Mouse (Mus musculus): ENCODE data around the gene Psmb5. TPM values are rescaled to one million over a fixed set of nuclear protein-coding genes. Genes with fewer than 3 reads are reported as not detected.

Psmb5 gene
- polyA plus RNA-seq, 1 experiment, result 147 TPM

DNA sequence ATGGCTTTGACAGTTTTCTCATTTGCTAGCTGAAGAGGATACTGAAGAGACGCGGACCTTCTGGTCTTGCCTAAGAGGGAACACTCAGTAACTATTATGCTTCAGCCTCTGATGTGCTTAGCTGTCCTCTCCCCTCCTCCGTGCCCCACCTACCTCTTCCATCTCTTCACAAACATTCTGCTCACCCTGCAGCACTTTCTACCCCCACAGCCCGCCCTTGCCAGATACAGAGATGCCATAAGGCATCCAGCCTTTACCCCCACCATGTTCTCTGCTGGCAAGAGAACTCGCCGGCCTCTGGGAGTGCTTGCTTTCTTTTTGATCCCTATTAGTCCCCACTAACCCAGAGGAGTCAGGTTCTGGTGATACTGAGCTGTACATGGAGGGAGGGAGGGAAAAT, 7.2 kb downstream of the Psmb5 start:
- Histone ChIP-seq H3K27ac (ENCODE audit: insufficient read depth, low read length) (no peak overlapping the region), H3K4me1 (ENCODE audit: control insufficient read depth, insufficient read depth, low read length) (no peaks in the 10 kb centered on the region), H3K4me3 (ENCODE audit: insufficient read depth, low read length) (no peak overlapping the region)
- TF ChIP-seq CTCF (IDR thresholded peaks at IDR 0.05; ENCODE audit: borderline replicate concordance, insufficient read depth, low read length), result no peak
- no peak for TF ChIP-seq POLR2A (IDR thresholded peaks at IDR 0.05; ENCODE audit: low read depth, low read length)

DNA sequence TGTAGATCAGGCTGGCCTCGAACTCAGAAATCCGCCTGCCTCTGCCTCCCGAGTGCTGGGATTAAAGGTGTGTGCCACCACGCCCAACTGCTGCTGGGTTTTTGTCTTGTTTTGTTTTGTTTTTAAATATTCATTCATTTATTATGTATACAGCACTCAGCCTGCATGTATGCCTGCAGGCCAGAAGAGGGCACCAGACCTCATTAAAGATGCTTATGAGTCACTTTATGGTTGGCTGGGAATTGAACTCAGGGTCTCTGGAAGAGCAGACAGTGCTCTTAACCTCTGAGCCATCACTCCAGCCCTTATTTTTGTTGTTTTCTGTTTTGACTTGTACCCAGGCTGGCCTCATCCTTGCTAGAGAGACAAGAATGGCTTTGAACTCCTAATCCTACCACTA, 7.9 kb downstream of the Psmb5 start:
- Histone ChIP-seq H3K4me1 (ENCODE audit: control insufficient read depth, insufficient read depth, low read length) (no peaks in the 10 kb centered on the region), H3K4me3 (ENCODE audit: insufficient read depth, low read length) (no peak overlapping the region), H3K27ac (ENCODE audit: insufficient read depth, low read length) (no peak overlapping the region)
- no peak for TF ChIP-seq POLR2A (IDR thresholded peaks at IDR 0.05; ENCODE audit: low read depth, low read length)
- peak; percentile 28; the same call in 1 of the 2 replicates for TF ChIP-seq CTCF (IDR thresholded peaks at IDR 0.05; ENCODE audit: borderline replicate concordance, insufficient read depth, low read length)

DNA sequence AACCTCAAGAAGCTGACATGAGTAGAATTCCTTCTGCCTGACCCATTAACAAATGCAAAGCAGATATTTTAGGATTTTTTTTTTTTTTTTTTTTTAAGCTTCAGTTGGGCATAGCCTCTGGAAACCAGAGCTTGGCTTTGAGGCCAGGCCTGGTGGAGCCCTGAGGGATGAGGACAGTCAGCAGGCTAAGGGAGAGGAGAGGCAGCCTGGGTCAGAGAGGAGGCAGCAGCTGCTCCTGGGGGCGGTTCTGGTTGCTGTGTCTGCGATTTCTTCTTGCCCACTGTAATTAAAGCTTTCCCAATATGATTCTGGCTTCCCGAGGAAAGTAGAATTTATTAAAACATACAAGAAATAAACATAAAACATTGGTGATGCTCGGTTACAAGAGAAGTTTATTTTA, 8.6 kb downstream of the Psmb5 start:
- Histone ChIP-seq H3K27ac (ENCODE audit: insufficient read depth, low read length) (no peak overlapping the region), H3K4me1 (ENCODE audit: control insufficient read depth, insufficient read depth, low read length) (no peaks in the 10 kb centered on the region), H3K4me3 (ENCODE audit: insufficient read depth, low read length) (no peak overlapping the region)
- TF ChIP-seq POLR2A (IDR thresholded peaks at IDR 0.05; ENCODE audit: low read depth, low read length), result no peak
- TF ChIP-seq CTCF (IDR thresholded peaks at IDR 0.05; ENCODE audit: borderline replicate concordance, insufficient read depth, low read length), result no peak

DNA sequence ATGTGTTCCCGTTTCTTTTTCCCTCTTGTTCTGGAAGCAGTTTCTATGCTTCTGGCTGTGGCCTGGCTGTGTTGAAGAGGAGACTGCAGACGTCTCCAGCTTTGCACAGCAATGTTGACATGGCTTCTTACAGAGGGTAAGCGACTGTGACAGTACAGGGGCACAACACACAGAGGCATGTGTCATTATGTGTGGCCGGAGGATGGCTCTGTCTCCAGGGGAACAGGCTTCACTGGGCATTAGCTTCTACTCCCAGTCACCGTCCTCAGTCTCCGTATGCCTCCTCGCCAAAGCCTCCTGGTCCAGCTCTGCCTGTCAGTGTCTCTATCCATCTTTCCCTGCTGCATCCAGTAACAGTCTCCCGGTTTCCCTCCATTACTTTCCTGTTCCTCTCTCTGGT, 10.6 kb downstream of the Psmb5 start:
- TF ChIP-seq CTCF (IDR thresholded peaks at IDR 0.05; ENCODE audit: borderline replicate concordance, insufficient read depth, low read length) (no peak), POLR2A (IDR thresholded peaks at IDR 0.05; ENCODE audit: low read depth, low read length) (no peak)
- H3K4me3 ChIP-seq (ENCODE audit: insufficient read depth, low read length), result no peak overlapping the region
- H3K27ac ChIP-seq (ENCODE audit: insufficient read depth, low read length), result no peak overlapping the region
- H3K4me1 ChIP-seq (ENCODE audit: control insufficient read depth, insufficient read depth, low read length), result no peaks in the 10 kb centered on the region

DNA sequence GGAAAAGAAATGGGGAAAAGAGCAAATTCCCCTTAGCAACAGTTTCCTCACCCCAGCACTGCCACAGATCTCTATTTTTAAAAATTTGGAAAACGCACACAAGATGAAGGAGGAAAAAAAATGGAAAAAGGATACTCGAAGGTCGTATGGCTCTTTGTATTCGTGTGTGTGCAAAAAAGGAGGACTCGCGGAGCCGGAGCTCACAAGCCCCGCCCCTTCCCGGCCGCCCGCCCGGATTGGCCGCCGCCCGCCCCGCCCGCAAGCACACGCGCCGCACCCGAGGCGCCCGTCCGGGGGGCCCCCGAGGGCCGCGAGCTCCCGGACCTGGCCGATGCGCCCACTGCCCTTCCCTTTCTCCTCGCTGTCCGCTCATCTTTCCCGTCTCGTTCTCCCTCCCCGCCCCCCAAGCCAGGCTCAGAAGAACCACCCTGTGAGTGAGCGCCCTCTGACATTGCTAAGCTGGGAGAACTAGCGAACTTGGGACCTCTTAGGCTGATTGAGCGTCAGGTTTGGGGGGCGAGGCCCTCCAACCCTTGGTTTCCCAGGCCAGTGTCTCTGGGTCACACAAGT, 12.0 kb downstream of the Psmb5 start, which contains the start of gene 4931414P19Rik:
Gene 4931414P19Rik, minus strand, starts transcription at position 242 of the 570 bp plus-strand sequence.
- TF ChIP-seq CTCF (IDR thresholded peaks at IDR 0.05; ENCODE audit: borderline replicate concordance, insufficient read depth, low read length), result no peak
- peak; percentile 53 for TF ChIP-seq POLR2A (IDR thresholded peaks at IDR 0.05; ENCODE audit: low read depth, low read length)
- H3K27ac ChIP-seq (ENCODE audit: insufficient read depth, low read length), result peak within 1 kb of the TSS; percentile 31
- no peaks in the 10 kb centered on the region for H3K4me1 ChIP-seq (ENCODE audit: control insufficient read depth, insufficient read depth, low read length)
- peak within 1 kb of the TSS; percentile 51 for H3K4me3 ChIP-seq (ENCODE audit: insufficient read depth, low read length)

DNA sequence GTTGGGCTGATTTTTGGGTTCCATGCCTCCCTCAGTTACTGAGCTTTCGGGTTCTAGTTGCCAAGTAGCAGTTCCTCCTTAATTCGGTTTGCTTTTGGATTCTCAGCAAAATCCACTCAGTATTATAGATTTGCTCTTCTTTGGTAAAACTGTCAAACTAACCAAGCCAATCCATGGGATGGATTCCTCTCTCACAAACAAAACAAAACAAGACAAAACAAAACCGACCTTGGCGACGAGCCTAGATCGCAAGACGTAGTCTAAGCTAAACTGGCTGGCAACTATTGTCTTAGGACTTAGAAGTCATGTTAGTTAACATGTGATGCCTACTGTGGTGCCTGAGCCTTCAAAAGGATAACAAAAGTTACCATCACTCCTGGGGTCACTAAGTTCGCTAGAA, 14.1 kb downstream of the Psmb5 start:
- TF ChIP-seq POLR2A (IDR thresholded peaks at IDR 0.05; ENCODE audit: low read depth, low read length), result no peak
- no peak for TF ChIP-seq CTCF (IDR thresholded peaks at IDR 0.05; ENCODE audit: borderline replicate concordance, insufficient read depth, low read length)
- H3K27ac ChIP-seq (ENCODE audit: insufficient read depth, low read length), result peak overlapping the region; percentile 66
- H3K4me1 ChIP-seq (ENCODE audit: control insufficient read depth, insufficient read depth, low read length), result no peaks in the 10 kb centered on the region
- H3K4me3 ChIP-seq (ENCODE audit: insufficient read depth, low read length), result peak overlapping the region; percentile 25; the same call in 1 of the 2 replicates

DNA sequence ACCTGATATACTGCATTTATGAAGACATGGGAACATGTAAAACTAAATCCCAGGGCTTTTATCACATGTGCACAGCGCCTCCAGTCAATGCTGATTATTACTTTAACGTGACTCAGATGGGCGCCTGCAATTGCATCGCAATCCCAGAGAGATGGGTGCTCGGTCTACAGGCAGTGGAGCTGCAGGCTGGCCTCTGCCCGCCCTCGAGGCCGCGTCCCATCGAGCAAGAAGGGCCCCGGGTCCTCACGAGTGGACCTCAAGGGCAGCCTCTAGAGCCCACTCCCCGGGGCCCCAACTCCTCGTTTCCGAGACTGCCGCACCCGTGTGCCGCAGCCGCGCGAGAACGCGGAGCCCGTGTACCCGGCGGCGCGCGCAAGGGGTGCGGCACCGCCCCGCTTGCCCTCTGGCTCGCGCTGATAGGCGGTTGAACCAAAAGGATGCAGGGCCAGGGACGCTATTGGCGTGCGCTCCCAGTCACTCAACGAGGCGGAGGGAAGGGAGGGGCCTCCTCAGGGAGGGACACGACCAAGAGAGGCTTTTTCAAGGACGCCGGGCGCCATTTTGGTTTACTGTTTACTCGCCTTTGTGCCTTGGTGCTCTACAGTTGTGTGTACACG, 14.7 kb downstream of the Psmb5 start:
- peak overlapping the region; percentile 58 for H3K4me3 ChIP-seq (ENCODE audit: insufficient read depth, low read length)
- TF ChIP-seq POLR2A (IDR thresholded peaks at IDR 0.05; ENCODE audit: low read depth, low read length) (peak; percentile 69), CTCF (IDR thresholded peaks at IDR 0.05; ENCODE audit: borderline replicate concordance, insufficient read depth, low read length) (no peak)
- no peaks in the 10 kb centered on the region for H3K4me1 ChIP-seq (ENCODE audit: control insufficient read depth, insufficient read depth, low read length)
- peak overlapping the region; percentile 80 for H3K27ac ChIP-seq (ENCODE audit: insufficient read depth, low read length)

DNA sequence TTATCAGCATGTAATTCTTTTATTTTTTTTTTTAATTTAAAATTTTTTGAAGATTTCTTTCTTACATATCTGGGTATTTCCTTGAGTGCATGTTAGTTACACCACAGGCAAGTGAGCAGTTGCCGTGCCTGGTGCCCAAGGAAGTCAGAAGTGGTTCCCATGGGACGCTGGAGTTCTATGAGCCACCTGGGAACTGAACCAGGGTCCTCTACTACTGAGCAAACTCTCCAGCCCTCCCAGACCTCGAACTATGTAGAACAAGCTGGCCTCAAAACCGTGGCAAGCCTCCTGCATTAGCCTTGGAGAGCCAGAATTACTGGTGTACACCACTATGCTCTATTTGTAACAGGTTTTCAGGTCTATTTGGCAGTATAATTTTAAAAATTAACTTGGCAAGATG, 15.2 kb downstream of the Psmb5 start:
- TF ChIP-seq POLR2A (IDR thresholded peaks at IDR 0.05; ENCODE audit: low read depth, low read length) (no peak), CTCF (IDR thresholded peaks at IDR 0.05; ENCODE audit: borderline replicate concordance, insufficient read depth, low read length) (no peak)
- Histone ChIP-seq H3K4me3 (ENCODE audit: insufficient read depth, low read length) (no peak overlapping the region), H3K27ac (ENCODE audit: insufficient read depth, low read length) (peak overlapping the region; percentile 24; the same call in 1 of the 2 replicates), H3K4me1 (ENCODE audit: control insufficient read depth, insufficient read depth, low read length) (no peaks in the 10 kb centered on the region)

DNA sequence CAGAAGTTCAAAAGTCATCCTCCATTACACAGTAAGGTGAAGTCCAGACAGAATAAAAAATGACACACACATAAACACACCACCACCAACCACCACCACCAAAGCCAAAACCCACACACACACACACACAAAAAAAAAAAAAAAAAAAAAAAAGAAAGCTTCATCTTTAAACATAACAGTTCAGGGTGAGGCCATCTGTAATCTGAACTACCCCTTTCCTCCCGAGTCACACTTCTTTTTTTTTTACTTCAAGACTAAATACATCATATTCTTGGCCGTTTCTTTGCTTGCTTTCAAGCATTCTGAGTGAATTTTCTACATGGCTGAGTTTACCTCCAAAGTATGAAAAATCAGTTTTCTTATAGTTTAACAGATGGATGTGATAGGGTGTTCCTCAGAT, 16.2 kb downstream of the Psmb5 start:
- Histone ChIP-seq H3K4me1 (ENCODE audit: control insufficient read depth, insufficient read depth, low read length) (no peaks in the 10 kb centered on the region), H3K27ac (ENCODE audit: insufficient read depth, low read length) (no peak overlapping the region), H3K4me3 (ENCODE audit: insufficient read depth, low read length) (no peak overlapping the region)
- TF ChIP-seq CTCF (IDR thresholded peaks at IDR 0.05; ENCODE audit: borderline replicate concordance, insufficient read depth, low read length), result no peak
- no peak for TF ChIP-seq POLR2A (IDR thresholded peaks at IDR 0.05; ENCODE audit: low read depth, low read length)

DNA sequence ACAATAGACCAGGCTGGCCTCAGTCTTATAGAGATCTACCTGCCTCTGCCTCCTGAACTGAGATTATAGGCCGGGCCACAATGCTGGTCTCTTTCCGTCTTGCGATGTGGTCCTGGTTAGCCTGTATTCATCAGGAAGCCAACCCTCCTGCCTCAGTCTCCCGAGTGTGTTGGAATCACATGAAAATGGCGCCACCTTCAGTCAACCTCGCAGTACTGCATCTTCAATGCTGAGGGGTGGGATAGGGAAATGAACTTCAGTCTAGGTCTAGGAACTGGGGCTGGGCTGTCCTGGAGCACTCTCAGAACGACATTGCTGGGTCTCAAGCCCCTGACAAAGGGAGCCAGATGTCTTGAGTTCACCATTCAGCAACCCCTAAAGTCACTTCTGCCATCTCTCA, 20.7 kb downstream of the Psmb5 start:
- Histone ChIP-seq H3K27ac (ENCODE audit: insufficient read depth, low read length) (no peak overlapping the region), H3K4me1 (ENCODE audit: control insufficient read depth, insufficient read depth, low read length) (no peaks in the 10 kb centered on the region), H3K4me3 (ENCODE audit: insufficient read depth, low read length) (no peak overlapping the region)
- TF ChIP-seq CTCF (IDR thresholded peaks at IDR 0.05; ENCODE audit: borderline replicate concordance, insufficient read depth, low read length), result 0 out of 2 replicates have a peak, but pooled peaks have one; percentile 14
- no peak for TF ChIP-seq POLR2A (IDR thresholded peaks at IDR 0.05; ENCODE audit: low read depth, low read length)

All from embryonic fibroblast, embryonic 13.5 days (primary cell).